Mouse (Mus musculus) stomach, embryonic 15.5 days (tissue): ENCODE data around the gene Rpl37a. TPM values are rescaled to one million over a fixed set of nuclear protein-coding genes. Genes with fewer than 3 reads are reported as not detected.

Experiments
- polyA plus RNA-seq: library from polyadenylated mRNA; unstranded; fragments of >200 nt; fragmentation: Nextera tagmentation; extraction: Ambion mirVana; gene quantifications from 2 replicates; pipeline ENCODE4 v1.2.1, GENCODE M21; 2015

The Rpl37a gene
- polyA plus RNA-seq, 1 experiment from 2014 or later = 1,608 TPM

Other genes with a start within 250 kb of the Rpl37a start
- gene March4, start 174.4 kb upstream of the Rpl37a start, polyA plus RNA-seq = 0.18 and 0.21 TPM in 2 replicates
- gene Smarcal1, start 128.0 kb upstream of the Rpl37a start, polyA plus RNA-seq = 18.2 and 20.8 TPM in 2 replicates
- gene Ankar, start 10.7 kb upstream of the Rpl37a start, polyA plus RNA-seq = not detected in 2 replicates
- 404 and 428 TPM in 2 replicates for gene Igfbp2, start 113.2 kb downstream of the Rpl37a start, polyA plus RNA-seq
- 89.8 and 94.7 TPM in 2 replicates for gene Igfbp5, start 163.6 kb downstream of the Rpl37a start, polyA plus RNA-seq